In genomic region chr10:10744097-10744496, GRCm38 (mm10) we compare ENCODE assay signal across 28 mouse cellular contexts.
DNase-seq lines count a peak whose midpoint lies in the region; ATAC-seq and TF ChIP-seq lines count a peak whose summit lies in the region.
"Had no signal": no experiment of that assay in that cellular context is flagged by ENCODE, and none has a peak within 500 bp of the region (broad histone marks: within the 10 kb centered on the region; RNA-seq: fewer than 3 reads in every experiment).

No protein-coding gene starts in this region.

- no peaks in the 10 kb centered on the region; the same call in 1 of the 2 replicates for H3K4me1 ChIP-seq in liver, adult 2 months (ENCODE audit: control insufficient read depth, insufficient read depth, low read length)
- H3K4me1 ChIP-seq in liver, embryonic 12.5 days = no peaks in the 10 kb centered on the region
- H3K4me1 ChIP-seq: embryonic facial prominence, embryonic 10.5 days; embryonic facial prominence, embryonic 13.5 days; forebrain, embryonic 12.5 days; forebrain, embryonic 15.5 days; hindbrain, embryonic 12.5 days; hindbrain, embryonic 15.5 days; intestine, embryonic 15.5 days had no signal

- H3K9ac ChIP-seq in liver, adult 2 months (ENCODE audit: low read depth, low read length) = no peak overlapping the region
- no peak overlapping the region for H3K9ac ChIP-seq in liver, embryonic 12.5 days
- H3K9ac ChIP-seq: embryonic facial prominence, embryonic 13.5 days; forebrain, embryonic 12.5 days; forebrain, embryonic 15.5 days; hindbrain, embryonic 12.5 days; hindbrain, embryonic 15.5 days; intestine, embryonic 15.5 days had no signal

- no peak overlapping the region for H3K27ac ChIP-seq in liver, adult 2 months (replicated peaks; ENCODE audit: insufficient read depth, low read depth, low read length)
- no peak overlapping the region for H3K27ac ChIP-seq in liver, embryonic 12.5 days
- H3K27ac ChIP-seq: embryonic facial prominence, embryonic 10.5 days; embryonic facial prominence, embryonic 13.5 days; forebrain, embryonic 12.5 days; forebrain, embryonic 15.5 days; hindbrain, embryonic 12.5 days; hindbrain, embryonic 15.5 days; intestine, embryonic 15.5 days had no signal

- no peak overlapping the region for H3K4me2 ChIP-seq in liver, embryonic 12.5 days
- H3K4me2 ChIP-seq: embryonic facial prominence, embryonic 13.5 days; forebrain, embryonic 12.5 days; forebrain, embryonic 15.5 days; heart, embryonic 11.5 days; hindbrain, embryonic 12.5 days; hindbrain, embryonic 15.5 days; intestine, embryonic 15.5 days had no signal

- 44% methylated on average over 1 of the region's 1 CpGs for WGBS in liver, adult 2 months
- WGBS in liver, embryonic 12.5 days (ENCODE audit: insufficient replicate concordance) = 19% methylated on average over 1 of the region's 1 CpGs

- no peak for ATAC-seq in liver, embryonic 12.5 days
- ATAC-seq in granulocyte monocyte progenitor cell, adult 5-6 weeks (replicated peaks; ENCODE audit: poor library complexity, severe bottlenecking) = peak; percentile 57
- peak; percentile 76 for ATAC-seq in monocyte, adult 5-6 weeks (replicated peaks; ENCODE audit: insufficient number of reproducible peaks, low FRiP score, low TSS enrichment, poor library complexity, severe bottlenecking)
- ATAC-seq in inflammation-experienced regulatory T-cells, adult 6 months = no peak
- ATAC-seq: activated CD4-positive, CD25-positive, alpha-beta regulatory T cell, adult 4 months; forebrain, embryonic 15.5 days; intestine, embryonic 15.5 days had no signal

- H3K9me3 ChIP-seq in liver, embryonic 12.5 days (replicated peaks) = no peaks in the 10 kb centered on the region
- H3K9me3 ChIP-seq: embryonic facial prominence, embryonic 10.5 days; embryonic facial prominence, embryonic 13.5 days; forebrain, embryonic 12.5 days; forebrain, embryonic 15.5 days; G1E; hindbrain, embryonic 12.5 days; hindbrain, embryonic 15.5 days; intestine, embryonic 15.5 days had no signal

- TF ChIP-seq CTCF in liver, adult 2 months (IDR thresholded peaks at IDR 0.05; ENCODE audit: low read depth, low read length) = no peak

- no peaks in the 10 kb centered on the region for H3K79me2 ChIP-seq in liver, adult 2 months (ENCODE audit: control insufficient read depth, insufficient read depth, low read length)

- H3K4me3 ChIP-seq in liver, adult 2 months (ENCODE audit: insufficient read depth, low read depth, low read length) = no peak overlapping the region
- no peak overlapping the region for H3K4me3 ChIP-seq in liver, embryonic 12.5 days
- H3K4me3 ChIP-seq: embryonic facial prominence, embryonic 10.5 days; embryonic facial prominence, embryonic 13.5 days; erythroblast, embryonic 14.5 days; forebrain, embryonic 12.5 days; forebrain, embryonic 15.5 days; hindbrain, embryonic 12.5 days; hindbrain, embryonic 15.5 days; intestine, embryonic 15.5 days had no signal

- H3K36me3 ChIP-seq in liver, adult 2 months (ENCODE audit: control insufficient read depth, insufficient read depth, low read length) = no peaks in the 10 kb centered on the region
- H3K36me3 ChIP-seq in liver, embryonic 12.5 days = no peaks in the 10 kb centered on the region
- H3K36me3 ChIP-seq: embryonic facial prominence, embryonic 10.5 days; embryonic facial prominence, embryonic 13.5 days; forebrain, embryonic 12.5 days; forebrain, embryonic 15.5 days; G1E; hindbrain, embryonic 12.5 days; hindbrain, embryonic 15.5 days; intestine, embryonic 15.5 days had no signal

- no peak for TF ChIP-seq POLR2A in liver, adult 2 months (IDR thresholded peaks at IDR 0.05; ENCODE audit: extremely low read depth, insufficient read depth, low read length)

- H3K27me3 ChIP-seq in liver, adult 2 months (ENCODE audit: control insufficient read depth, insufficient read depth, low read length) = no peaks in the 10 kb centered on the region
- no peaks in the 10 kb centered on the region for H3K27me3 ChIP-seq in liver, embryonic 12.5 days (replicated peaks)
- H3K27me3 ChIP-seq: CH12.LX; embryonic facial prominence, embryonic 13.5 days; forebrain, embryonic 12.5 days; forebrain, embryonic 15.5 days; hindbrain, embryonic 12.5 days; hindbrain, embryonic 15.5 days; intestine, embryonic 15.5 days had no signal

- DNase-seq in liver, adult 2 months (ENCODE audit: extremely low read depth, low read depth, low spot score) = peak; percentile 28
- peak; percentile 7 for DNase-seq in MEL-GATA-1-ER (ENCODE audit: extremely low read depth, low read depth)
- no peak for DNase-seq in embryo, embryonic 10 days (ENCODE audit: low spot score)
- DNase-seq in cerebellum, adult 9-11 months = no peak
- DNase-seq: adrenal gland, adult 8-10 months; adrenal gland, postnatal 25 days; B cell, adult 2 months; cerebellum, adult 18-20 months; cerebellum, adult 9-10 months; cerebellum, postnatal 36 days; gastrocnemius, postnatal 25 days; heart, adult 11 months had no signal

Comparison
In these comparisons a context has a peak if more than half of its experiments do, and no peak if none do; other contexts are left out.
1. DNase-seq: peak in liver, adult 2 months (single experiment) and MEL-GATA-1-ER (single experiment); none in embryo, embryonic 10 days (single experiment) and cerebellum, adult 9-11 months (single experiment).
2. ATAC-seq: peak in granulocyte monocyte progenitor cell, adult 5-6 weeks (single experiment) and monocyte, adult 5-6 weeks (single experiment); none in liver, embryonic 12.5 days (single experiment) and inflammation-experienced regulatory T-cells, adult 6 months (single experiment).